Mouse (Mus musculus): ENCODE results near the gene Ppa2. TPM values are rescaled to one million over a fixed set of nuclear protein-coding genes. Genes with fewer than 3 reads are reported as not detected.

Gene Ppa2
- polyA plus RNA-seq, 1 experiment from 2014 or later: 84.6 TPM

DNA sequence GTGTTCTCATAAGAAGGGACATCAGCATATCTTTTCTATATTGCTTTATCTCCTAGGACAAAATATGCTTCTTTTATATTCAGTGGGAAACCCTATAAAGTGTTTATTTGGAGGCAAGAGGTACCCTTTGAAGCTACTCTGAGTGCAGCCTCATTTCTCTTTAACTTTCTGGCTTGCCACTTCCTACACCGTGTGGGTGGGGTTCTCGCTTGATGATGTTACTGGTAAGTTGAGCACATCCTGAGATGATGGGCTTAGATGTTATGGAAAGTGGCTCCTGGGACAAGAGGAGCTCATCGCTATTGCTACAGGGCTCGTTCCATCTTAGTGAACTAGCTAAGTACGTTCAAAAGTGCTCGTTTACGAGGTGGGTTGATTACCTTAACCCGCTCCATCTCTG, 101.9 kb downstream of the Ppa2 start:
- Histone ChIP-seq H3K4me1 (no peaks in the 10 kb centered on the region), H3K27ac (replicated peaks) (no peak overlapping the region), H3K9me3 (no peaks in the 10 kb centered on the region), H3K36me3 (replicated peaks) (no peaks in the 10 kb centered on the region), H3K27me3 (replicated peaks; ENCODE audit: low read depth, poor library complexity, severe bottlenecking) (no peaks in the 10 kb centered on the region), H3K4me3 (no peak overlapping the region)
- 91% methylated on average over 8 of the region's 8 CpGs for WGBS
- no peak for DNase-seq (ENCODE audit: low spot score)

GRCm38 (mm10) chr3:133414747-133415146, 104.8 kb downstream of the Ppa2 start:
- no peaks in the 10 kb centered on the region for H3K4me1 ChIP-seq
- no peak overlapping the region for H3K4me3 ChIP-seq
- H3K27ac ChIP-seq (replicated peaks): no peak overlapping the region
- H3K36me3 ChIP-seq (replicated peaks): no peaks in the 10 kb centered on the region
- DNase-seq (ENCODE audit: low spot score): no peak
- no peaks in the 10 kb centered on the region for H3K27me3 ChIP-seq (replicated peaks; ENCODE audit: low read depth, poor library complexity, severe bottlenecking)
- no peaks in the 10 kb centered on the region for H3K9me3 ChIP-seq
- 87% methylated on average over 4 of the region's 4 CpGs for WGBS

DNA sequence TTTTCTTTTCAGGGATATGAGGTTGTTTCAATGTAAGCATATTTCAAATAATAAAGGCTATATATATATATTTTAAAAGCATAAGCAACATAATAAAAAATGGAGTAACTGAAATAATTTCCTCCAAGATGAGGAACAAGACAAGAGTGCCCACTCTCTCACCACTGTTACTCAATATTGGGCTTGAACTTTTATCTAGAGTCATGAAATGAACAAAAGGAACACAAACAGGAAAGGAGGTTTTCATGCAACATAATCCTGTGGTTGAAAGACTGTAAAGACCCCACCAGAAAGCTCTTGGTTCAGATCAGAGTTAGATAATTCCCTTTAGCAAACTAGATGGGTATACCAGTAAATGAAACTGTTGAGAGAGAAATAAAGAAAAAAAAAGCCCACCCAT, 113.2 kb downstream of the Ppa2 start:
- no peak overlapping the region for H3K4me3 ChIP-seq
- no peaks in the 10 kb centered on the region for H3K9me3 ChIP-seq
- H3K36me3 ChIP-seq (replicated peaks): no peaks in the 10 kb centered on the region
- no peak for DNase-seq (ENCODE audit: low spot score)
- no peak overlapping the region for H3K27ac ChIP-seq (replicated peaks)
- no peaks in the 10 kb centered on the region for H3K27me3 ChIP-seq (replicated peaks; ENCODE audit: low read depth, poor library complexity, severe bottlenecking)
- H3K4me1 ChIP-seq: no peaks in the 10 kb centered on the region

Other genes starting within 250 kb of the Ppa2 start
- gene Ints12, start 218.3 kb upstream of the Ppa2 start, polyA plus RNA-seq (2016; fragmentation: Nextera tagmentation; extraction: Ambion mirVana): 22.5 and 24.0 TPM in 2 replicates
- gene Gstcd, start 218.1 kb upstream of the Ppa2 start, polyA plus RNA-seq (2016; fragmentation: Nextera tagmentation; extraction: Ambion mirVana): 9.7 and 10.2 TPM in 2 replicates
- 0.05 and 0.25 TPM in 2 replicates for gene Arhgef38, start 75.2 kb upstream of the Ppa2 start, polyA plus RNA-seq (2016; fragmentation: Nextera tagmentation; extraction: Ambion mirVana)
- gene Tet2, start 235.0 kb downstream of the Ppa2 start, polyA plus RNA-seq (2016; fragmentation: Nextera tagmentation; extraction: Ambion mirVana): 18.5 and 19.0 TPM in 2 replicates

Measured in embryonic facial prominence, embryonic 10.5 days (tissue).